30 mouse cellular contexts compared by ENCODE assay signal in the genomic region with DNA sequence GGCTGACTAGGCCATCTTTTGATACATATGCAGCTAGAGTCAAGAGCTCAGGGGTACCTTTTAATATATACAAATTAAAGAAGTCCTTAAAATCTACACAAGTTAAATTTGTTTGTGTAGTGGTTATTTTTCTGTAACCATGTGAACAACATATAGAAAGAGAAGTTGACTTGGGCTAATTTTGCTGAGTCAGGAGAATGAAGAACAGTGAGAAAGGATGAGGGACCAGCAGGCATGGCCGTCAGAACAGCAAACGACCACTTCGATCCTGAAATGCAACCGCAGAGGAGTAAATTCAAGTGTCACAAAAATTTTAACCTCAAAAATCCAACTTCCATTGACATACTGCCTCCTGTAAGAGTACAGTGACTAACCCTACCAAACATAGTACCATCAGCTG.
"Had no signal": no experiment of that assay in that cellular context is flagged by ENCODE, and none has a peak within 500 bp of the region (broad histone marks: within the 10 kb centered on the region; RNA-seq: fewer than 3 reads in every experiment).

No protein-coding gene starts in this region.

- H3K9ac ChIP-seq: limb, embryonic 12.5 days; limb, embryonic 13.5 days; limb, embryonic 15.5 days; liver, embryonic 12.5 days; liver, embryonic 13.5 days; liver, embryonic 14.5 days; liver, embryonic 15.5 days; liver, postnatal 0 days; lung, embryonic 14.5 days; lung, embryonic 15.5 days; midbrain, embryonic 12.5 days; midbrain, embryonic 13.5 days; midbrain, embryonic 15.5 days; neural tube, embryonic 12.5 days had no signal

- H3K4me2 ChIP-seq: limb, embryonic 12.5 days; limb, embryonic 13.5 days; limb, embryonic 15.5 days; liver, embryonic 11.5 days; liver, embryonic 12.5 days; liver, embryonic 13.5 days; liver, embryonic 15.5 days; lung, embryonic 14.5 days; lung, embryonic 15.5 days; midbrain, embryonic 11.5 days; midbrain, embryonic 12.5 days; midbrain, embryonic 13.5 days; midbrain, embryonic 15.5 days; neural tube, embryonic 12.5 days had no signal

- H3K36me3 ChIP-seq: limb, embryonic 10.5 days; limb, embryonic 12.5 days; limb, embryonic 13.5 days; limb, embryonic 15.5 days; liver, embryonic 12.5 days; liver, embryonic 13.5 days; liver, embryonic 15.5 days; lung, embryonic 15.5 days; midbrain, embryonic 10.5 days; midbrain, embryonic 12.5 days; midbrain, embryonic 13.5 days; midbrain, embryonic 15.5 days; neural tube, embryonic 12.5 days had no signal

- DNase-seq: left cerebral cortex, postnatal 4 days; liver; liver, embryonic 13.5 days; liver, postnatal 0 days; lung, adult 18-20 months; lung, adult 2 months; lung, embryonic 14.5 days; lung, postnatal 10 days; lung, postnatal 14 days; lung, postnatal 36 days; lung, postnatal 4 days; midbrain, embryonic 14.5 days had no signal

- H3K27ac ChIP-seq: limb, embryonic 10.5 days; limb, embryonic 12.5 days; limb, embryonic 13.5 days; limb, embryonic 15.5 days; liver, embryonic 12.5 days; liver, embryonic 13.5 days; liver, embryonic 14.5 days; liver, embryonic 15.5 days; lung, embryonic 15.5 days; macrophage; midbrain, embryonic 10.5 days; midbrain, embryonic 12.5 days; midbrain, embryonic 13.5 days; midbrain, embryonic 15.5 days; neural tube, embryonic 12.5 days had no signal

- H3K27me3 ChIP-seq: limb, embryonic 12.5 days; limb, embryonic 13.5 days; limb, embryonic 15.5 days; liver, embryonic 12.5 days; liver, embryonic 13.5 days; liver, embryonic 15.5 days; lung, embryonic 15.5 days; megakaryocyte, embryonic 14.5 days; midbrain, embryonic 12.5 days; midbrain, embryonic 13.5 days; midbrain, embryonic 15.5 days; neural tube, embryonic 12.5 days had no signal

- H3K4me3 ChIP-seq: limb, embryonic 10.5 days; limb, embryonic 12.5 days; limb, embryonic 13.5 days; limb, embryonic 15.5 days; liver, embryonic 12.5 days; liver, embryonic 13.5 days; liver, embryonic 15.5 days; lung, embryonic 15.5 days; megakaryocyte, embryonic 14.5 days; midbrain, embryonic 10.5 days; midbrain, embryonic 12.5 days; midbrain, embryonic 13.5 days; midbrain, embryonic 15.5 days; myocyte; neural tube, embryonic 12.5 days had no signal

- H3K4me1 ChIP-seq: limb, embryonic 10.5 days; limb, embryonic 12.5 days; limb, embryonic 13.5 days; limb, embryonic 15.5 days; liver, embryonic 12.5 days; liver, embryonic 13.5 days; liver, embryonic 15.5 days; lung, embryonic 15.5 days; megakaryocyte, embryonic 14.5 days; midbrain, embryonic 10.5 days; midbrain, embryonic 12.5 days; midbrain, embryonic 13.5 days; midbrain, embryonic 15.5 days; neural tube, embryonic 12.5 days had no signal

- H3K9me3 ChIP-seq: limb, embryonic 10.5 days; limb, embryonic 12.5 days; limb, embryonic 13.5 days; limb, embryonic 15.5 days; liver, embryonic 12.5 days; liver, embryonic 13.5 days; liver, embryonic 15.5 days; lung, embryonic 15.5 days; megakaryocyte, embryonic 14.5 days; midbrain, embryonic 10.5 days; midbrain, embryonic 12.5 days; midbrain, embryonic 13.5 days; midbrain, embryonic 15.5 days; neural tube, embryonic 12.5 days had no signal
